Mouse (Mus musculus): ENCODE measurements around the gene Hemgn.

The Hemgn gene

GRCm38 (mm10) chr4:46413406-46413805, at the start of gene Hemgn:
Gene Hemgn (minus strand): TSS chr4:46413506.
- DNase-seq (ENCODE audit: low read depth, low spot score), result no peak

- DNase-seq (ENCODE audit: low read depth, low spot score), result no peak
Measured at GRCm38 (mm10) chr4:46458411-46458810, 45.1 kb upstream of the Hemgn start.

GRCm38 (mm10) chr4:46457186-46457585, 43.9 kb upstream of the Hemgn start:
- no peak for DNase-seq (ENCODE audit: low read depth, low spot score)

- DNase-seq (ENCODE audit: low read depth, low spot score), result no peak
Measured at GRCm38 (mm10) chr4:46456762-46457161, 43.5 kb upstream of the Hemgn start.

GRCm38 (mm10) chr4:46454097-46454864, 41.0 kb upstream of the Hemgn start:
- DNase-seq (ENCODE audit: low read depth, low spot score), result no peak

GRCm38 (mm10) chr4:46452855-46453719, 39.8 kb upstream of the Hemgn start:
- DNase-seq (ENCODE audit: low read depth, low spot score), result no peak

GRCm38 (mm10) chr4:46452481-46452850, 39.2 kb upstream of the Hemgn start:
- DNase-seq (ENCODE audit: low read depth, low spot score), result no peak

- DNase-seq (ENCODE audit: low read depth, low spot score), result no peak
Measured at GRCm38 (mm10) chr4:46451758-46452480, 38.6 kb upstream of the Hemgn start.

- DNase-seq (ENCODE audit: low read depth, low spot score), result no peak
Measured at GRCm38 (mm10) chr4:46451240-46451757, 38.0 kb upstream of the Hemgn start.

- DNase-seq (ENCODE audit: low read depth, low spot score), result peak; percentile 72
Measured at GRCm38 (mm10) chr4:46450519-46451131, 37.3 kb upstream of the Hemgn start, which contains the start of gene Anp32b. Gene Anp32b (plus strand): TSS chr4:46450902.

GRCm38 (mm10) chr4:46450020-46450518, 36.8 kb upstream of the Hemgn start:
- no peak for DNase-seq (ENCODE audit: low read depth, low spot score)

GRCm38 (mm10) chr4:46448886-46449285, 35.6 kb upstream of the Hemgn start:
- DNase-seq (ENCODE audit: low read depth, low spot score), result no peak

- DNase-seq (ENCODE audit: low read depth, low spot score), result no peak
Measured at GRCm38 (mm10) chr4:46447461-46447860, 34.2 kb upstream of the Hemgn start.

- no peak for DNase-seq (ENCODE audit: low read depth, low spot score)
Measured at GRCm38 (mm10) chr4:46445237-46445945, 32.1 kb upstream of the Hemgn start.

GRCm38 (mm10) chr4:46442501-46442900, 29.2 kb upstream of the Hemgn start:
- DNase-seq (ENCODE audit: low read depth, low spot score), result no peak

GRCm38 (mm10) chr4:46432339-46433036, 19.2 kb upstream of the Hemgn start:
- DNase-seq (ENCODE audit: low read depth, low spot score), result no peak

GRCm38 (mm10) chr4:46428903-46429499, 15.7 kb upstream of the Hemgn start:
- no peak for DNase-seq (ENCODE audit: low read depth, low spot score)

- DNase-seq (ENCODE audit: low read depth, low spot score), result no peak
Measured at GRCm38 (mm10) chr4:46422625-46423024, 9.3 kb upstream of the Hemgn start.

GRCm38 (mm10) chr4:46418851-46419250, 5.5 kb upstream of the Hemgn start:
- DNase-seq (ENCODE audit: low read depth, low spot score), result no peak
